Mouse (Mus musculus) lung, embryonic 15.5 days (tissue): ENCODE data around the gene Eef1e1. TPM values are rescaled to one million over a fixed set of nuclear protein-coding genes. Genes with fewer than 3 reads are reported as not detected.

Experiments
- ATAC-seq: fragments of 200-750 bp; cut with Nextera tagmentation; 2 replicates; pipeline ENCODE4 v1.8.0; 2017; ENCODE audit warnings: moderate number of reproducible peaks, borderline replicate concordance; ENCODE audit not compliant: low FRiP score, low TSS enrichment; ENCODE audit errors: extremely low read depth
- H3K27ac ChIP-seq: fragments of 300-500 bp; sonication (generic); 2 replicates; pipeline ENCODE4 v1.5.1; 2015; ENCODE audit warnings: moderate library complexity, mild to moderate bottlenecking, inconsistent platforms
- H3K27me3 ChIP-seq: fragments of 300-500 bp; sonication (generic); 2 replicates; pipeline ENCODE4 v1.6.1; 2015; ENCODE audit warnings: inconsistent platforms
- H3K36me3 ChIP-seq: fragments of 300-500 bp; sonication (generic); 2 replicates; pipeline ENCODE4 v1.6.1; 2015; ENCODE audit warnings: inconsistent platforms
- H3K4me1 ChIP-seq: fragments of 300-500 bp; sonication (generic); 2 replicates; pipeline ENCODE4 v1.6.1; 2015; ENCODE audit warnings: inconsistent platforms
- H3K4me2 ChIP-seq: fragments of 300-500 bp; sonication (generic); 2 replicates; pipeline ENCODE4 v1.6.1; 2015; ENCODE audit warnings: inconsistent platforms, mild to moderate bottlenecking, moderate library complexity
- H3K4me3 ChIP-seq: fragments of 300-500 bp; sonication (generic); 2 replicates; pipeline ENCODE4 v1.5.1; 2015; ENCODE audit warnings: mild to moderate bottlenecking, inconsistent platforms
- H3K9ac ChIP-seq: fragments of 300-500 bp; sonication (generic); 2 replicates; pipeline ENCODE4 v1.6.1; 2015; ENCODE audit warnings: inconsistent platforms
- H3K9me3 ChIP-seq: fragments of 300-500 bp; sonication (generic); 2 replicates; pipeline ENCODE4 v1.6.1; 2016; ENCODE audit warnings: inconsistent platforms
- WGBS: fragments of 180-500 bp; shearing (Covaris S2); methylation state at CpG from one replicate; pipeline ENCODE4 v1.1.7; 2015; 5-methylcytosine and 5-hydroxymethylcytosine counted together
- polyA plus RNA-seq: library from polyadenylated mRNA; unstranded; fragments of >200 nt; fragmentation: Nextera tagmentation; extraction: Ambion mirVana; gene quantifications from 2 replicates; pipeline ENCODE4 v1.2.1, GENCODE M21; 2015

Eef1e1 gene
- polyA plus RNA-seq, 1 experiment from 2014 or later = 40.1 TPM

- no peak overlapping the region for H3K4me3 ChIP-seq
- no peaks in the 10 kb centered on the region for H3K9me3 ChIP-seq
- H3K9ac ChIP-seq = no peak overlapping the region
- 0 out of 2 replicates have a peak, but pooled peaks cover 3% of the 10 kb centered on the region for H3K36me3 ChIP-seq
- peak; percentile 19; the same call in 1 of the 2 replicates for ATAC-seq
- peaks cover 11% of the 10 kb centered on the region; the same call in 1 of the 2 replicates for H3K4me1 ChIP-seq
- 36% methylated on average over 17 of the region's 17 CpGs for WGBS
- H3K27ac ChIP-seq = no peak overlapping the region
- no peaks in the 10 kb centered on the region for H3K27me3 ChIP-seq
- H3K4me2 ChIP-seq = no peak overlapping the region
Measured at GRCm38 (mm10) chr13:38602243-38602832, 56.5 kb downstream of the Eef1e1 start.

- H3K27ac ChIP-seq = no peak overlapping the region
- ATAC-seq = no peak
Measured at GRCm38 (mm10) chr13:38600811-38601210, 58.0 kb downstream of the Eef1e1 start.

GRCm38 (mm10) chr13:38597076-38597475, 61.8 kb downstream of the Eef1e1 start:
- Histone ChIP-seq H3K4me2 (no peak overlapping the region), H3K9ac (no peak overlapping the region), H3K36me3 (no peaks in the 10 kb centered on the region), H3K27ac (no peak overlapping the region), H3K4me3 (no peak overlapping the region), H3K4me1 (peaks cover 12% of the 10 kb centered on the region), H3K27me3 (no peaks in the 10 kb centered on the region), H3K9me3 (no peaks in the 10 kb centered on the region)
- ATAC-seq = no peak
- 57% methylated on average over 3 of the region's 3 CpGs for WGBS

More at GRCm38 (mm10) chr13:38600811-38601210, 58.0 kb downstream of the Eef1e1 start:
- 0 out of 2 replicates have a peak, but pooled peaks cover 3% of the 10 kb centered on the region for H3K36me3 ChIP-seq
- H3K9ac ChIP-seq = no peak overlapping the region
- peaks cover 11% of the 10 kb centered on the region; the same call in 1 of the 2 replicates for H3K4me1 ChIP-seq
- H3K27me3 ChIP-seq = no peaks in the 10 kb centered on the region
- no peaks in the 10 kb centered on the region for H3K9me3 ChIP-seq
- no peak overlapping the region for H3K4me3 ChIP-seq
- no peak overlapping the region for H3K4me2 ChIP-seq
- WGBS = 85% methylated on average over 11 of the region's 11 CpGs

DNA sequence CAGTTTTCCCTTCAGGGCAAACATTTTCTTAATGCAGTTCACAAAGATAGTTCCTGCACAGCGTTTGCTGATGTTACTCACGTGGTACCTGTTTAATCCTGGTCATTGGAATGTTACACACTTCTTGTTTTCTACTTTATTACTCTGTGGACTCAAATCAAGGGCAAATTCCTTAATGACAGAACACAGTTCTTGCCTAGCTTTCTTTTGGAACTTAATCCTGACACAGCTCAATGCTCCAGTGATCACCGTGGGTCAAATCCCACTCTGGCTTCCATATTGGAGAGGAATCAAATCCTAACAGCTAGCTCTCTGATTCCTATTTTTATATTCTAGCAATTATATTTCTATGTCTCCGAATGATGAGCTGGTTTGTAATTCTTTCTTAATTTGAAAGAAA, 62.4 kb downstream of the Eef1e1 start:
- H3K9me3 ChIP-seq = no peaks in the 10 kb centered on the region
- H3K4me1 ChIP-seq = peaks cover 11% of the 10 kb centered on the region
- no peaks in the 10 kb centered on the region for H3K36me3 ChIP-seq
- H3K9ac ChIP-seq = no peak overlapping the region
- 82% methylated on average over 4 of the region's 4 CpGs for WGBS
- no peak overlapping the region for H3K4me2 ChIP-seq
- no peak overlapping the region for H3K27ac ChIP-seq
- H3K27me3 ChIP-seq = no peaks in the 10 kb centered on the region
- no peak for ATAC-seq
- no peak overlapping the region for H3K4me3 ChIP-seq

Other genes starting within 250 kb of the Eef1e1 start
- gene Txndc5, start 130.2 kb downstream of the Eef1e1 start, polyA plus RNA-seq = 263 and 264 TPM in 2 replicates
- gene Bloc1s5, start 23.9 kb downstream of the Eef1e1 start, polyA plus RNA-seq = 16.9 and 21.6 TPM in 2 replicates